Mouse (Mus musculus): Measurements from ENCODE around the gene Cacna1c.

The Cacna1c gene

DNA sequence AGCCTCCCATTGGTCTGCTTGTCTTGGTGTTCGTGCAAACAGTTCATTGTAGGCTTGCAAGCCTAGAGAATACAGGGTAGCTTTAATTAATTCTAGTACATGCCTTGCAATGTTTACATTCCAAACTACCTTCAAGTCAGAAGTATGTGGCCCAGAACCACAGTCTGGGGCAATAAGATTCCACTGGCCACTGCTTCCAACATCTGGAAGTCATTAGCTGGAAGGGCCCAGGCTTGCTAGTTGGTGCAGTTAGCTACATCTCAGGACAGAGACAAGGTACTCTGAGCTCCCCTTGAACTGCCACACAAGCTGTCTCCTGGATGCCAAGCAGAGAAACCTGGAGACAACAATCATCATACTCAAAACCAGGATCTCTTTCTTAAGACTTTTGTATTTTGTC is 288.5 kb downstream of the Cacna1c start:
- no peak for DNase-seq (ENCODE audit: low spot score)

- no peak for DNase-seq (ENCODE audit: low spot score)
These were observed 289.3 kb downstream of the Cacna1c start for GRCm38 (mm10) chr6:118906878-118907277.

DNA sequence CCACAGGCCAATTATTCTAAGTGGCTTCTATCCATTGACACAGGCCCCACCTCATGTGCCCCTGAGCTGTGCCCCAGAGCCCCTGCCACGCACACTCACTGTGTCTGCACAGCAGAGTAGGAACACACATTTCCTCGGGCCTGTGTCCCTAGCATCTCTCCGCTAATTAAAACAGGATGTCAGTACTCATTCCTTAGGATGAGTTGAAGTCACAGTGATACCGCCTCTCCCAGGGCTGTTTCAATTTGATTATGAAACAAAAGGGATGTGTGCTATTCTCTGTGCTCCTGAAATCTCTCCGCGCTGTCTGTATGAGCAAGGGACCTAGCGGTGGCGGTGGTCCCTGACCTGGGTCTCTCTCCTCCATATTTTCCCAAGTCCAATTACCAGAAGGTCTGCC is 296.5 kb downstream of the Cacna1c start:
- DNase-seq (ENCODE audit: low spot score) = no peak

DNA sequence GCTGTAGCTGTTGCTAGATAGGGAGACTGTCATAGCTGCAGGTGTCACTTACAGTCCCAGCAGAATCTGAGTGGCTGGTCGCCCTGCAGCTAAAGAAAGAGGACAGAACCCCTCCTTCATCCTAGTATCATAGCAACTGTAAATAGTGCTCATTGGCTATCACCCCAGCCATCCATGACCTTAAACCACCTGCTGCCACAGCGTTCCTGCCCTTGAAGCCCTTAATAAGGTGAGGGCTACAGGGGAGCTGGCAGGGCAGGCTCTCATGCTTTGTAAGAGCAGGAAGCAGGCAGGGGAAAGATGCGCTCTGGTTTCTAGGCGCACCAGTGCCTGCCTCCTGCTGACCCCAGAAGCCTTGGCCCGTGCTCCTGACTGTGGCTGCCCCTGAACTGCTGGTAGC is 299.1 kb downstream of the Cacna1c start:
- DNase-seq (ENCODE audit: low spot score) = no peak

DNA sequence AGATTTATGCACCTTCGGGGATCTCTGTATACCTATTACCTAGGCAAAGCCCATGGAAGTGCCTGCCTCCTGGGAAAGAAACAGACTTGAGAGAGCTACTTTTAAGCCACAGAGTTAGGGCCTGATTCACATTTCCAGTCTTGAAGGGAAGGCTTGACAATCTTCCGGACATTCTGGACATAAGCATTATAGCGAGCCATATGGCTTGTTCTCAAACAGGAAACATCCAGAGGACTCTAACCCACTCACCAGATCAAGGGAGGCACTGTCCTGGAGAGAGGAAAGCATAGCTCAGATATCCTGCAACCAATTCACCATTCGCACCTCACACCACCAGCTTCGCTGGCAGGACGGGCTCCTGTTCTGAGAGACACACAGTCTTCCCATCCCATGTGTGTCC is 302.2 kb downstream of the Cacna1c start:
- DNase-seq (ENCODE audit: low spot score) = no peak

- DNase-seq (ENCODE audit: low spot score) = no peak
These were observed 306.8 kb downstream of the Cacna1c start for GRCm38 (mm10) chr6:118889441-118889840.

DNA sequence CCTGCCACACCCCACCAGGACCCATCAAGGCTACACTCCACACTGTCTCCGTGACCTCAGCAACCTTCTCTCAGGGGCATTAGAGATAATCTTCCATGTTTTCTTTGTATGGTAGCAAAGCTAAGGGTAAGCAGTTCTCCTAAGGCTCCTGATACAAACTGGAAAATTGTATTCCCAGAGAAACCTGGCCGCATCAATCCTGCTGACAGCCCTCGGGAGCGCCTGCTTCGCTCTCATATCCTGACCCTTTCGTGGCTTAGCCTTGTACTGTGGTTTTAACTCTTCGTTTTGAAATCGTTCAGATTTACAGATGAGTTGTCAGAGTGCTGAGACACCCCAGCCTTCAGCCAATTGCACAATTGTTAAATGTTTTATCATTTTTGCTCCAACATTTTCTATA is 309.2 kb downstream of the Cacna1c start:
- no peak for DNase-seq (ENCODE audit: low spot score)

- DNase-seq (ENCODE audit: low spot score) = no peak
These were observed 311.3 kb downstream of the Cacna1c start for GRCm38 (mm10) chr6:118884961-118885360.

- no peak for DNase-seq (ENCODE audit: low spot score)
These were observed 312.1 kb downstream of the Cacna1c start for GRCm38 (mm10) chr6:118884073-118884551.

DNA sequence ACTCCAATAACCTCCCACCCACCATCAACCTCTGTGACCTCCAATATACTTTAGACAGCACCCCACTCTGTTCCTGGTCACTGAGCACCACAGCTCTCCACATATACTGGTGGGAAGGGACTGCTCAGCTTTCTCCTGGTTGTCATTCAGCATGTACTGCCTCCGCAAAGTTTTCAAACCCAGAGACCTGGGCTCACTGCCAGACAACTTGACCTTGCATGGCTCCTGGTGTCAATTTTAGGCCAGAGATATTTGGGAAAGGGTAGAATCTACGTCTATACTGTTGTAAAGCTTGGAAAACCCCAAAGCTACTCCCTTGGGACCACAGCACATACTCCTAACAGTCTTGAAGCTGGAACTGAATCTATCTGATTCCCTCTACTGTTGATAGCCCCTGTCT is 320.0 kb downstream of the Cacna1c start:
- no peak for DNase-seq (ENCODE audit: low spot score)

- no peak for DNase-seq (ENCODE audit: low spot score)
These were observed 325.9 kb downstream of the Cacna1c start for GRCm38 (mm10) chr6:118870241-118870841.

- DNase-seq (ENCODE audit: low spot score) = no peak
These were observed 328.8 kb downstream of the Cacna1c start for GRCm38 (mm10) chr6:118867384-118867783.

GRCm38 (mm10) chr6:118866889-118867288 is 329.3 kb downstream of the Cacna1c start:
- no peak for DNase-seq (ENCODE audit: low spot score)

GRCm38 (mm10) chr6:118865777-118866380 is 330.3 kb downstream of the Cacna1c start:
- DNase-seq (ENCODE audit: low spot score) = no peak

DNA sequence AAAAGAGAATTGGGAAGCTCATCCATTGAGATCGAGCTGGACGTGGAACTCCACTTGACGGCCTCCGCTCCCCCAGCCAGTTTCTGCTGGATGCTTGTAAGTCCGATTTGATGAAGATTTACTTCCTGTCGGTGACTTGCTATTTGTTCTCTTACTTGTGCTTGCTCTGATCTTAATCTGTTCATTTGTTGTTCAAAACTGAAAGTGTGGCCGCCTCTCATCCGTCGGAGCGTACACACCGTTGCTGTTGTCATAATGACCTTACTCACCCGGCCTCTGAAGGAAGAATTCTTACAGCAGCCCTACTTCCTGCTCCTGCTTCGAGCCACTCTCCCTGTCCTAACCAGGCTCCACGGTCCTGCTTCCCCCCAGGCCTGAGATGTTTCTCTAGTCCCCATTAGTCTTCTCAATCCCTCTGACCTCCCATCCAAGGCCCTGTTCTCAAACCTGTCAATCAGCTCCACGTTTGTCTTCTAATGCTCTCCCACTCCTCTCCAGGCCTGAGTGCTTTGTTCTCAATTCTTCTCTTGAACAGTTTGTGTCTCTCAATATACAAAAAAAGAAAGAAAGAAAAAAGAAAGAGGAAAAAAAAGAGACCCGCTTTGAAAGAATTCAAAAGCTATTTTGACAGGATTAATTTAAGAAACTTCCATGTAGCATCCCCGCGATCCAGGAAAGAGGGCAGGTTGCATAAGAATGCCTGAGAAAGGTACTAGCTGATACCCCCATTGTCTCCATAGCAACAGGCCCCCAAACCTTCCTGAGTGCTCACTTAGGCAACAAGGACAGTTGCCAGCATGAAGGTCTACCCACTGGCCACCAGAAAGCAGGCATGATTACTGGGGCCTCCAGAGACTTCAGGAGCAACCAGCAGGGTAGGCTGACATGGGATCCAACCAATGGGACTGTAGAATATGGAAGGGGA is 331.3 kb downstream of the Cacna1c start:
- no peak for DNase-seq (ENCODE audit: low spot score)

GRCm38 (mm10) chr6:118862727-118863126 is 333.5 kb downstream of the Cacna1c start:
- DNase-seq (ENCODE audit: low spot score) = no peak

GRCm38 (mm10) chr6:118862091-118862490 is 334.1 kb downstream of the Cacna1c start:
- DNase-seq (ENCODE audit: low spot score) = no peak

- no peak for DNase-seq (ENCODE audit: low spot score)
These were observed 337.8 kb downstream of the Cacna1c start for GRCm38 (mm10) chr6:118858431-118858830.

- no peak for DNase-seq (ENCODE audit: low spot score)
These were observed 344.1 kb downstream of the Cacna1c start for GRCm38 (mm10) chr6:118852131-118852530.

GRCm38 (mm10) chr6:118851086-118851485 is 345.1 kb downstream of the Cacna1c start:
- no peak for DNase-seq (ENCODE audit: low spot score)

- DNase-seq (ENCODE audit: low spot score) = no peak
These were observed 347.6 kb downstream of the Cacna1c start for GRCm38 (mm10) chr6:118848640-118849039.

DNA sequence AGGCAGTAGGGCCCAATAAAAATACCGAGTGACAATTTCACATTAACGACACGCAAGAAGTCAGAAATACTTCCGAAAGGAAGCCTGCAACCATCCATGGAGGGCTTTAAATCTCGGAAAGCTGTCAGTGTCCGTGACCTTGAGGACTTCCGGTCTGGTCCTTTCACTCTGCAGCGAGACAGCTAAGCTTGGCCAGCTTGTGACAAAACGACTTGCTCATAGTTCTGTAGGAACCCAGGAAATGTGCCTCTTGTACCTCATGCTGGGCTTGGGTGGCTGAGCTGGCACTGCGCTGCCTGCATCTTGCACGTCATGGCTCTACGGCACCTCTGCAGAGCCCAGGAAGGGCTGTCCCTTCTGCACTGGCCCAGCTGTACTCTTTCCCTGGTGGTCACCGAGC is 348.5 kb downstream of the Cacna1c start:
- no peak for DNase-seq (ENCODE audit: low spot score)

GRCm38 (mm10) chr6:118845829-118846228 is 350.4 kb downstream of the Cacna1c start:
- no peak for DNase-seq (ENCODE audit: low spot score)

Measured in urinary bladder, postnatal 25 days (tissue).